Mouse (Mus musculus): ENCODE results near the gene BC067074. TPM values are rescaled to one million over a fixed set of nuclear protein-coding genes. Genes with fewer than 3 reads are reported as not detected.
A peak's percentile ranks its signal among the peaks of the same experiment; 100 is the strongest.
"Not testable (repeated sequence)": the region's sequence is repeated elsewhere in the genome, so short reads cannot be mapped to it uniquely, and the experiment has no call there.

BC067074 gene
- polyA plus RNA-seq (2016; fragmentation: Nextera tagmentation; extraction: Ambion mirVana), result 1.7 and 1.9 TPM in 2 replicates

DNA sequence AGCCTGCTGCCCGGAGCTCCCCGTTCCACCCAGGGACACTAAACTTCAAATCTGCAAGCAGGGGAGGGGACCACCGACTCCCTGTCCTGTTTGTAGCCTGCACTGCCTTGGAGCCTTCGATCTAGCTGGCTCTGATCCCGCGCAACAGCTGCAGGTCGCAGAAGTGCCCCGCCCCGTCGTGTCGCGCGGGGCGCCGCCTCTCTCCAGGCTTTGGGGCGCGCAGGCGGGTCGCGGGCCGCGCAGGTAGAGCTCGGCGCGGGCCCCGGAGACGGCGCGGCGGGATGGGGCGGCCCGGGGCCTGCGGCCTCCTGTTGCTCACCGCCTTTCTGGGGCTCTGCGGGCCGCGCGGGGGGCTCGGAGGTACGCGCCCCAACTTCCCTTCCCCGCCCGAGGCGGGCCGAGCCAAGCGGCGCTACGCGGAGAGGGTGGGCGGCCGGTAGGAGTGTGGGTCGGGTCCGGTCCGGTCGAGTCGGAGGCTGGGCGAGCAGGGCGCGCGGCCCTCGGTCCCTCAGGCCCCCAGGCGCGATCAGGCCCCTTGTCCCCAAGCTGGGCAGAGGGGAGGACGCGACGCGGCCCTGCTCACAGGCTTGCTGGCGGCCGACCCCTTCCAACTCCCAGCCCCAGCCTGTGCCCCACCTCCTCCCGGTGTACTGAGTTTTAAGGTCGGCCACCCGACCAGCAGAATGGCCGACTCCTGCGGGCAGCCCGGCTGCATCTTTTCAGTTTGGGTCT is at the start of gene BC067074:
BC067074 (plus strand) TSS at position 185 of the 732 bp plus-strand sequence.
- Histone ChIP-seq H3K27me3 (replicated peaks) (peaks cover 25% of the 10 kb centered on the region), H3K4me1 (peaks cover 9% of the 10 kb centered on the region), H3K9me3 (no peaks in the 10 kb centered on the region), H3K4me2 (replicated peaks) (peak within 1 kb of the TSS; percentile 98), H3K36me3 (no peaks in the 10 kb centered on the region), H3K9ac (peak within 1 kb of the TSS; percentile 62), H3K27ac (no peak within 1 kb of the TSS), H3K4me3 (peak within 1 kb of the TSS; percentile 61)
- under 1% methylated on average over 73 of the region's 75 CpGs for WGBS
- peak; percentile 80 for ATAC-seq (ENCODE audit: low FRiP score, low read depth)

DNA sequence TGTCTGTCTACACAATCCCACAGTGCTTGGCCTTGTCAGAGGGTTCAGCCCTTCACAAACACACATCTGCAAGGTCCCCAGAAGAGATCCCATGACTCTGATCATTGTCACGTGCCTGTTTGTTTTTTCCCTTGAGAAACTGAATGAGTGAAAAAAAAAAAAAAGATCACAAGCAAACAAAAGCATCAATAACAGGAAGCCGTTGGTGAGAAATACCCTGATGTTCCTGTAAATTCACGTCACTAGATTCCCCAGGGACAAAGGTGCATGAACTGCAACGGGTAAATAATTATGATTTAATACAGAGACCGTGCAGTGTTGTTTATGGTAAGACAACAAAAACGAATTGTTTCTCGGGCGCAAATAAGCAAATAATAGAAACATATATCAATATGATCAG is 47.9 kb upstream of the BC067074 start:
- H3K27ac ChIP-seq, result no peak overlapping the region
- no peaks in the 10 kb centered on the region for H3K36me3 ChIP-seq
- H3K4me1 ChIP-seq, result no peaks in the 10 kb centered on the region
- ATAC-seq (ENCODE audit: low FRiP score, low read depth), result no peak
- H3K4me3 ChIP-seq, result no peak overlapping the region
- H3K4me2 ChIP-seq (replicated peaks), result no peak overlapping the region
- H3K27me3 ChIP-seq (replicated peaks), result no peaks in the 10 kb centered on the region
- no peak overlapping the region for H3K9ac ChIP-seq
- H3K9me3 ChIP-seq, result no peaks in the 10 kb centered on the region
- WGBS, result 79% methylated on average over 8 of the region's 8 CpGs

- H3K36me3 ChIP-seq; H3K9me3 ChIP-seq; ATAC-seq (ENCODE audit: low FRiP score, low read depth); H3K4me1 ChIP-seq; H3K4me3 ChIP-seq; H3K27me3 ChIP-seq (replicated peaks); H3K9ac ChIP-seq; H3K4me2 ChIP-seq (replicated peaks); H3K27ac ChIP-seq: not testable (repeated sequence)
- WGBS, result 86% methylated on average over 7 of the region's 7 CpGs
Observed at GRCm38 (mm10) chr13:113252580-113252979, 40.4 kb upstream of the BC067074 start.

DNA sequence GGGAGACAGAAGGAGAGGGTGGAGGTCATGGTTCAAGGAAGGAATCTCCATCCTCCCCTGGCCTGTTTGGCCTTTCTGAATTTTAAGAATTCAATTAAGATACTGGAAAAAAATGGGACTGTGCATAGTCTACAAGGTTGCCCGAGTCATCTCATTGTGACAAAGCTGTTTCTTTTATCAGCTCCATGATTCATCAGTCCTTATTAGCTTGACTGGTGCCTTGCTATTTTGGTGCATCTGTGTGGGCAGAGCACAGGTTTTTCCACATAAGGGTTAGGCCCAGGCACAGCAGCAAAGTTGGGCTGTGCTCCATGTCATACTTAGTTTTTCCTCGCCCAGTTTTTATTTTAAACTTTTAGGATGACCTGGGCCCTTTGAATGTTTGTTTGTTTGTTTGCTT is 36.2 kb upstream of the BC067074 start:
- Histone ChIP-seq H3K27me3 (replicated peaks) (no peaks in the 10 kb centered on the region), H3K4me3 (no peak overlapping the region), H3K4me1 (no peaks in the 10 kb centered on the region), H3K9me3 (no peaks in the 10 kb centered on the region), H3K4me2 (replicated peaks) (no peak overlapping the region), H3K9ac (no peak overlapping the region), H3K36me3 (no peaks in the 10 kb centered on the region), H3K27ac (no peak overlapping the region)
- ATAC-seq (ENCODE audit: low FRiP score, low read depth), result no peak
- WGBS, result 89% methylated on average over 2 of the region's 2 CpGs

DNA sequence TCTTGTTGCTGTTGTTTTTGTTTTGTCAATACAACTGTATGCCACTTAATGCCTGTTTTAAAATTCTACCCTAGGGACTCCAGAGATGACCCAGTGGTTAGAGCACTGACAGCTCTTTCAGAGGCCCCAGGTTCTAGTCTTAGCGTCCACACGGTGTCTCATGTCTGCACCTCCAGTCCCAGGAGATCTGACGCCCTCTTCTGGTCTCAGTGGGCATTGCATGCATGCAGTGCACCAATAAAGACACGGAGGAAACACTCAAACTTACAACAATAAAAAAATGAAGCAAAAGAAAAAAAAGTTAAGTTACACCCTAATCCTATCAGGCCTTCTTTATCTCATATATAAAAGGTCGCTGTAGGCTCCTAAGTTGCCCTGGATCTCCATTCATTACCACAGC is 35.8 kb upstream of the BC067074 start:
- H3K27me3 ChIP-seq (replicated peaks), result no peaks in the 10 kb centered on the region
- H3K4me3 ChIP-seq, result no peak overlapping the region
- no peaks in the 10 kb centered on the region for H3K9me3 ChIP-seq
- H3K4me2 ChIP-seq (replicated peaks), result no peak overlapping the region
- 49% methylated on average over 5 of the region's 5 CpGs for WGBS
- no peaks in the 10 kb centered on the region for H3K36me3 ChIP-seq
- no peak overlapping the region for H3K27ac ChIP-seq
- no peak for ATAC-seq (ENCODE audit: low FRiP score, low read depth)
- no peaks in the 10 kb centered on the region for H3K4me1 ChIP-seq
- H3K9ac ChIP-seq, result no peak overlapping the region

GRCm38 (mm10) chr13:113259237-113259636 is 33.7 kb upstream of the BC067074 start:
- no peak for ATAC-seq (ENCODE audit: low FRiP score, low read depth)
- Histone ChIP-seq H3K27me3 (replicated peaks) (no peaks in the 10 kb centered on the region), H3K4me2 (replicated peaks) (no peak overlapping the region), H3K36me3 (no peaks in the 10 kb centered on the region), H3K4me3 (no peak overlapping the region), H3K9ac (no peak overlapping the region), H3K9me3 (no peaks in the 10 kb centered on the region), H3K27ac (no peak overlapping the region), H3K4me1 (no peaks in the 10 kb centered on the region)
- 89% methylated on average over 5 of the region's 5 CpGs for WGBS

DNA sequence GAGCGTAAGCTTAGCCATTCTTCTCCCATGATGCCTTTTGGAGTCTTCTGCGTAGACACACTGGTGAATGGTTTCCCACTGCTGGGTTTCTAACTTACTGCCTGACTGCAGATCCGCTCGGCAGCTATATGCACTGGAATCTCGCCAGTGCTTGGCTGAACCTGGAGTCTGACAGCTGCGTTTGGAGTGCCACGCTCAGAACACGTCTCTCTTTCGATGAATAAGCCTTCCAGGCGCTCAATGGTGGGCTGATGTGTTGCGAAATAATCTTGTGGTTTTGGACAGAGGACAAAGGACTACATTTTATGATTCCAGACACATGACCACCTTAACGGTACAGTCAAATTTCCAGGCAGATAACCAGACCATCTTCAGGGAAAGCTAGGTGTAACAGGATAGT is 30.1 kb upstream of the BC067074 start:
- Histone ChIP-seq H3K4me1 (no peaks in the 10 kb centered on the region), H3K9me3 (no peaks in the 10 kb centered on the region), H3K9ac (no peak overlapping the region), H3K27me3 (replicated peaks) (no peaks in the 10 kb centered on the region), H3K36me3 (no peaks in the 10 kb centered on the region), H3K4me3 (no peak overlapping the region), H3K27ac (no peak overlapping the region), H3K4me2 (replicated peaks) (no peak overlapping the region)
- ATAC-seq (ENCODE audit: low FRiP score, low read depth), result no peak
- WGBS, result 88% methylated on average over 12 of the region's 12 CpGs

- H3K4me2 ChIP-seq (replicated peaks), result no peak overlapping the region
- no peaks in the 10 kb centered on the region for H3K27me3 ChIP-seq (replicated peaks)
- no peaks in the 10 kb centered on the region for H3K36me3 ChIP-seq
- no peak for ATAC-seq (ENCODE audit: low FRiP score, low read depth)
- H3K9ac ChIP-seq, result no peak overlapping the region
- WGBS, result 38% methylated on average over 13 of the region's 13 CpGs
- no peaks in the 10 kb centered on the region for H3K4me1 ChIP-seq
- H3K4me3 ChIP-seq, result no peak overlapping the region
- H3K27ac ChIP-seq, result no peak overlapping the region
- no peaks in the 10 kb centered on the region for H3K9me3 ChIP-seq
Observed at GRCm38 (mm10) chr13:113265257-113265656, 27.7 kb upstream of the BC067074 start.

- no peak overlapping the region for H3K4me2 ChIP-seq (replicated peaks)
- H3K27me3 ChIP-seq (replicated peaks), result no peaks in the 10 kb centered on the region
- no peaks in the 10 kb centered on the region for H3K36me3 ChIP-seq
- H3K4me1 ChIP-seq, result no peaks in the 10 kb centered on the region
- no peak overlapping the region for H3K4me3 ChIP-seq
- H3K9me3 ChIP-seq, result no peaks in the 10 kb centered on the region
- 31% methylated on average over 9 of the region's 9 CpGs for WGBS
- no peak overlapping the region for H3K27ac ChIP-seq
- no peak overlapping the region for H3K9ac ChIP-seq
- peak; percentile 49 for ATAC-seq (ENCODE audit: low FRiP score, low read depth)
Observed at GRCm38 (mm10) chr13:113266495-113266951, 26.4 kb upstream of the BC067074 start.

GRCm38 (mm10) chr13:113267204-113267603 is 25.8 kb upstream of the BC067074 start:
- no peak overlapping the region for H3K4me2 ChIP-seq (replicated peaks)
- no peaks in the 10 kb centered on the region for H3K4me1 ChIP-seq
- no peak overlapping the region for H3K27ac ChIP-seq
- no peak overlapping the region for H3K9ac ChIP-seq
- no peaks in the 10 kb centered on the region for H3K36me3 ChIP-seq
- H3K9me3 ChIP-seq, result no peaks in the 10 kb centered on the region
- H3K4me3 ChIP-seq, result no peak overlapping the region
- ATAC-seq (ENCODE audit: low FRiP score, low read depth), result no peak
- 93% methylated on average over 3 of the region's 3 CpGs for WGBS
- no peaks in the 10 kb centered on the region for H3K27me3 ChIP-seq (replicated peaks)

GRCm38 (mm10) chr13:113269777-113270776 is 22.9 kb upstream of the BC067074 start:
- Histone ChIP-seq H3K4me3 (no peak overlapping the region), H3K9ac (no peak overlapping the region), H3K4me1 (no peaks in the 10 kb centered on the region), H3K36me3 (no peaks in the 10 kb centered on the region), H3K9me3 (no peaks in the 10 kb centered on the region), H3K4me2 (replicated peaks) (no peak overlapping the region), H3K27me3 (replicated peaks) (no peaks in the 10 kb centered on the region), H3K27ac (no peak overlapping the region)
- peak; percentile 73 for ATAC-seq (ENCODE audit: low FRiP score, low read depth)
- 52% methylated on average over 18 of the region's 18 CpGs for WGBS

GRCm38 (mm10) chr13:113271189-113271588 is 21.8 kb upstream of the BC067074 start:
- H3K27me3 ChIP-seq (replicated peaks), result no peaks in the 10 kb centered on the region
- 91% methylated on average over 8 of the region's 8 CpGs for WGBS
- H3K4me3 ChIP-seq, result no peak overlapping the region
- no peak overlapping the region for H3K27ac ChIP-seq
- no peak overlapping the region for H3K9ac ChIP-seq
- H3K36me3 ChIP-seq, result no peaks in the 10 kb centered on the region
- H3K4me2 ChIP-seq (replicated peaks), result no peak overlapping the region
- H3K9me3 ChIP-seq, result no peaks in the 10 kb centered on the region
- no peak for ATAC-seq (ENCODE audit: low FRiP score, low read depth)
- H3K4me1 ChIP-seq, result no peaks in the 10 kb centered on the region

Measured in neural tube, embryonic 12.5 days (tissue).